ENCODE assay signal across 1 mouse cellular context in genomic region chr9:66599577-66599976, GRCm38 (mm10).
TF ChIP-seq lines count a peak whose summit lies in the region.

No protein-coding gene starts in this region.

TF ChIP-seq in CH12.LX, 34 proteins besides CTCF, POLR2A, EP300 and RAD21 (continued from another document):
- TF ChIP-seq JUND (conservative IDR thresholded peaks at IDR 0.05; ENCODE audit: low read depth, low read length) (no peak), MYC (IDR thresholded peaks at IDR 0.05; ENCODE audit: low read depth, low read length) (no peak), PAX5 (IDR thresholded peaks at IDR 0.05; ENCODE audit: low read length) (no peak), ZC3H11A (IDR thresholded peaks at IDR 0.05; ENCODE audit: low read depth, low read length) (no peak), IRF4 (IDR thresholded peaks at IDR 0.05; ENCODE audit: low read depth, low read length) (no peak), ELF1 (IDR thresholded peaks at IDR 0.05; ENCODE audit: low read depth, low read length) (0 out of 2 replicates have a peak, but pooled peaks have one; percentile 38), SIN3A (IDR thresholded peaks at IDR 0.05; ENCODE audit: low read length) (peak; percentile 27; the same call in 1 of the 2 replicates), MXI1 (IDR thresholded peaks at IDR 0.05; ENCODE audit: low read depth, low read length) (no peak), NELFE (IDR thresholded peaks at IDR 0.05; ENCODE audit: low read depth, low read length) (no peak), ZMIZ1 (IDR thresholded peaks at IDR 0.05; ENCODE audit: low read depth, low read length) (no peak), ETS1 (conservative IDR thresholded peaks at IDR 0.05; ENCODE audit: low read depth, low read length) (peak; percentile 20), TCF12 (IDR thresholded peaks at IDR 0.05; ENCODE audit: low read depth, low read length) (0 out of 2 replicates have a peak, but pooled peaks have one; percentile 14), ZKSCAN1 (IDR thresholded peaks at IDR 0.05; ENCODE audit: borderline replicate concordance, low read depth, low read length) (no peak), MAZ (IDR thresholded peaks at IDR 0.05; ENCODE audit: low read depth, low read length) (no peak), NRF1 (IDR thresholded peaks at IDR 0.05; ENCODE audit: low read depth, low read length) (no peak), MEF2A (IDR thresholded peaks at IDR 0.05; ENCODE audit: borderline replicate concordance, low read depth, low read length) (no peak), E2F4 (IDR thresholded peaks at IDR 0.05; ENCODE audit: insufficient replicate concordance, low read depth, low read length) (no peak), TBP (conservative IDR thresholded peaks at IDR 0.05; ENCODE audit: low read depth, low read length) (no peak), JUN (IDR thresholded peaks at IDR 0.05; ENCODE audit: insufficient read depth, low read depth, low read length) (no peak), CHD1 (IDR thresholded peaks at IDR 0.05; ENCODE audit: low read depth, low read length) (no peak), USF1 (IDR thresholded peaks at IDR 0.05; ENCODE audit: low read depth, low read length) (no peak), KAT2A (IDR thresholded peaks at IDR 0.05; ENCODE audit: insufficient replicate concordance, low read length) (no peak)
